Mouse (Mus musculus): ENCODE data around the gene Gm10256.
"Not testable (repeated sequence)": the region's sequence is repeated elsewhere in the genome, so short reads cannot be mapped to it uniquely, and the experiment has no call there.

Gm10256 gene

DNA sequence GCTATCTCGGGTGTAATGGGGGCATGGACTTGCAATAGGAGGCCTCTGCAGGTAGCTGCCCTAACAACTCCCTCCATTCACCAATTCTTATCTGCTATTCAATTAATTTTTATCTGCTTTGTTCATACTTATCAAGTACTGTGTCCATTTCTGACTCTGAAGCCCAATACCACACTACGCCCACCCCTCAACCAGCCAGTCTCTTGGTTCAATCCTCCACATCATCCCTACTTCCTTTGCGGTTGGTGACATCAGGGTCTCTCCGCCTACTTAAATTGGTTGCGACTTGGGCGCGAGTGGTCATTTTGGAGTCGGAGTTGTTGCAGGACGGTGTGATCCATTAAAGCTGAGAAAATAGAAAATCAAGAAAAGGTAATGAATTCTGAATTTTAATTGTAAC is at the start of gene Gm10256, which contains the start of gene Rbmy:
Gene Gm10256, plus strand, starts transcription at position 320 of the 400 bp plus-strand sequence.
Gene Rbmy, plus strand, starts transcription at position 301 of the 400 bp plus-strand sequence.
- not testable (repeated sequence) for DNase-seq (ENCODE audit: low spot score in 2 of 2)

DNA sequence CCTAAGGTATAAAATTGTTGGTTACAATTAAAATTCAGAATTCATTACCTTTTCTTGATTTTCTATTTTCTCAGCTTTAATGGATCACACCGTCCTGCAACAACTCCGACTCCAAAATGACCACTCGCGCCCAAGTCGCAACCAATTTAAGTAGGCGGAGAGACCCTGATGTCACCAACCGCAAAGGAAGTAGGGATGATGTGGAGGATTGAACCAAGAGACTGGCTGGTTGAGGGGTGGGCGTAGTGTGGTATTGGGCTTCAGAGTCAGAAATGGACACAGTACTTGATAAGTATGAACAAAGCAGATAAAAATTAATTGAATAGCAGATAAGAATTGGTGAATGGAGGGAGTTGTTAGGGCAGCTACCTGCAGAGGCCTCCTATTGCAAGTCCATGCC is 34.4 kb upstream of the Gm10256 start, which contains the start of gene Gm4064:
Gene Gm4064, minus strand, starts transcription at position 101 of the 400 bp plus-strand sequence.
- not testable (repeated sequence) for DNase-seq (ENCODE audit: low spot score in 2 of 2)

DNA sequence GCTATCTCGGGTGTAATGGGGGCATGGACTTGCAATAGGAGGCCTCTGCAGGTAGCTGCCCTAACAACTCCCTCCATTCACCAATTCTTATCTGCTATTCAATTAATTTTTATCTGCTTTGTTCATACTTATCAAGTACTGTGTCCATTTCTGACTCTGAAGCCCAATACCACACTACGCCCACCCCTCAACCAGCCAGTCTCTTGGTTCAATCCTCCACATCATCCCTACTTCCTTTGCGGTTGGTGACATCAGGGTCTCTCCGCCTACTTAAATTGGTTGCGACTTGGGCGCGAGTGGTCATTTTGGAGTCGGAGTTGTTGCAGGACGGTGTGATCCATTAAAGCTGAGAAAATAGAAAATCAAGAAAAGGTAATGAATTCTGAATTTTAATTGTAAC is 70.2 kb downstream of the Gm10256 start, which contains the start of gene Gm10352:
Gene Gm10352, plus strand, starts transcription at position 301 of the 400 bp plus-strand sequence.
- DNase-seq (ENCODE audit: low spot score in 2 of 2): not testable (repeated sequence)

Measured in frontal cortex, postnatal 14 days (tissue).